Mouse (Mus musculus) stomach, embryonic 14.5 days (tissue): ENCODE measurements at regions not wholly inside any gene's neighbourhood (a gene's known extent, or its start where the extent isn't known, plus 50 kb on each side); places are given as distances from the start of the nearest gene placed in this dataset.

Experiments used
- ATAC-seq: fragments of 200-750 bp; cut with Nextera tagmentation; 2 replicates; pipeline ENCODE4 v1.8.0; 2017; ENCODE audit warnings: low read depth, moderate TSS enrichment; ENCODE audit not compliant: insufficient number of reproducible peaks, insufficient read depth, low FRiP score
- H3K27ac ChIP-seq: fragments of 300-500 bp; sonication (generic); 2 replicates; pipeline ENCODE4 v1.5.1; 2014; ENCODE audit warnings: mild to moderate bottlenecking, low read length, moderate library complexity, mixed read lengths
- H3K27me3 ChIP-seq: fragments of 300-500 bp; sonication (generic); 2 replicates; pipeline ENCODE4 v1.6.1; 2014; ENCODE audit warnings: low read length, control low read depth, mixed read lengths; ENCODE audit not compliant: control insufficient read depth, insufficient read depth
- H3K36me3 ChIP-seq: fragments of 300-500 bp; sonication (generic); 2 replicates; pipeline ENCODE4 v1.6.1; 2014; ENCODE audit warnings: mild to moderate bottlenecking, control low read depth, low read length, moderate library complexity, mixed read lengths; ENCODE audit not compliant: control insufficient read depth, insufficient read depth
- H3K4me1 ChIP-seq: fragments of 300-500 bp; sonication (generic); 2 replicates; pipeline ENCODE4 v1.6.1; 2014; ENCODE audit warnings: low read length, control low read depth, mixed read lengths; ENCODE audit not compliant: control insufficient read depth, insufficient read depth
- H3K4me2 ChIP-seq: fragments of 300-500 bp; sonication (generic); replicated peaks from 2 replicates; pipeline ENCODE4 v1.6.1; 2014; ENCODE audit warnings: low read depth, low read length, control low read depth
- H3K4me3 ChIP-seq: fragments of 300-500 bp; sonication (generic); 2 replicates; pipeline ENCODE4 v1.5.1; 2014; ENCODE audit warnings: low read depth, low read length, control low read depth
- H3K9ac ChIP-seq: fragments of 300-500 bp; sonication (generic); replicated peaks from 2 replicates; pipeline ENCODE4 v1.6.1; 2014; ENCODE audit warnings: low read depth, mild to moderate bottlenecking, control low read depth, low read length, moderate library complexity, mixed read lengths
- H3K9me3 ChIP-seq: fragments of 300-500 bp; sonication (generic); 2 replicates; pipeline ENCODE4 v1.6.1; 2016; ENCODE audit warnings: low read depth, low read length, control low read depth; ENCODE audit not compliant: control insufficient read depth
- WGBS: fragments of 180-500 bp; shearing (Covaris S2); extraction: QIAGEN DNeasy Blood & Tissue Kit; methylation state at CpG from one replicate; pipeline ENCODE4 v1.1.7; 2014; 5-methylcytosine and 5-hydroxymethylcytosine counted together

DNA sequence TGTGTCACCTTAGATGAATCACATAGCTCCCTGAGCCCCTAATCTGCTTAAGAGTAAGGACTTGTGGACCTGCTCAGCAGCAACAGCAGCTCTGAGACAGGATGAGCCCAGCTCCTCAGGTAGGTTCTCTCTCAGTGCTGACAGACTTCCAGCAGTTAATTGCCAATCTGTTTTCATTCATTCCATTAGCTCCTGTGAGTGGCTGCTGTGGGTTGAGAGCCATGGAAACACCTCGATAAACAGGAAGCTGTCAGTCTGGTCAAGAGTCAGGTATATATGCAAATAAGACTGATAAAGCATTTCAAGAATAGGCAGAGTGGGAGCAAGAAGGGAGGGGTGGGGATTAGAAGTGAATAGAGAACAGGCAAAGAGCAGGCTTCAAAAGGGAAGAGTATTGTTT lies 673.7 kb downstream of the Zfp706 start:
- H3K9me3 ChIP-seq = no peaks in the 10 kb centered on the region
- H3K4me1 ChIP-seq = 0 out of 2 replicates have a peak, but pooled peaks cover 3% of the 10 kb centered on the region
- no peak overlapping the region for H3K4me3 ChIP-seq
- no peaks in the 10 kb centered on the region for H3K27me3 ChIP-seq
- WGBS = 41% methylated on average over 1 of the region's 1 CpGs
- no peak overlapping the region for H3K27ac ChIP-seq
- no peak overlapping the region for H3K9ac ChIP-seq
- no peaks in the 10 kb centered on the region for H3K36me3 ChIP-seq
- H3K4me2 ChIP-seq = no peak overlapping the region
- no peak; the same call in 1 of the 2 replicates for ATAC-seq

DNA sequence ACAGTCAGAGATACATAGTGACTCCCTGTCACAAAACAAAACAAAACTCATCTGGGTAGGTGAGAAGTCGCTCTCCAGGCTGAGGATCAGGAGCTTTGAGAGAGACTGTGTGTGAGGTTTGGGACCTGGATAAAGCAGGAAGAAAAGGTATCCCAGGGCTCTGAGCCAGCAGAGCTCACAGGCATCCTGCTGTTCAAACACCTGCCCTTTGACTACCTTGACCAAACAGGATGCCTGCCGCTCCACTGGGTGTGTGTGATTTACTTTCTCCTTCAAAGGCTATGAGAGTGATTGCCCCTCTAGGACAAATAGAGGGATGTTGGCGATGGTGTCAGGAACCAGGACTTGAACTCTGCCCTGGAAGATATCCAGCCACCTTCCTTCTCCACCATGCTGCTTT lies 674.3 kb downstream of the Zfp706 start:
- H3K9ac ChIP-seq = no peak overlapping the region
- H3K4me2 ChIP-seq = no peak overlapping the region
- H3K4me3 ChIP-seq = no peak overlapping the region
- ATAC-seq = 0 out of 2 replicates have a peak, but pooled peaks have one; percentile 56
- no peaks in the 10 kb centered on the region for H3K36me3 ChIP-seq
- H3K9me3 ChIP-seq = no peaks in the 10 kb centered on the region
- 0 out of 2 replicates have a peak, but pooled peaks cover 3% of the 10 kb centered on the region for H3K4me1 ChIP-seq
- H3K27ac ChIP-seq = no peak overlapping the region
- WGBS = 48% methylated on average over 3 of the region's 3 CpGs
- no peaks in the 10 kb centered on the region for H3K27me3 ChIP-seq
